Mouse (Mus musculus) stomach, embryonic 16.5 days (tissue): ENCODE results near the gene Tmem102. TPM values are rescaled to one million over a fixed set of nuclear protein-coding genes. Genes with fewer than 3 reads are reported as not detected.

Experiments used
- ATAC-seq: fragments of 200-750 bp; cut with Nextera tagmentation; 2 replicates; pipeline ENCODE4 v1.8.0; 2017; ENCODE audit warnings: moderate number of reproducible peaks, moderate TSS enrichment; ENCODE audit not compliant: insufficient read depth, low FRiP score
- H3K27ac ChIP-seq: fragments of 300-500 bp; sonication (generic); 2 replicates; pipeline ENCODE4 v1.5.1; 2014; ENCODE audit warnings: low read length
- H3K27me3 ChIP-seq: fragments of 300-500 bp; sonication (generic); 2 replicates; pipeline ENCODE4 v1.6.1; 2014; ENCODE audit warnings: low read length, control low read depth, mixed read lengths; ENCODE audit not compliant: control insufficient read depth, insufficient read depth
- H3K36me3 ChIP-seq: fragments of 300-500 bp; sonication (generic); 2 replicates; pipeline ENCODE4 v1.6.1; 2014; ENCODE audit warnings: low read length; ENCODE audit not compliant: control insufficient read depth, insufficient read depth
- H3K4me1 ChIP-seq: fragments of 300-500 bp; sonication (generic); 2 replicates; pipeline ENCODE4 v1.6.1; 2014; ENCODE audit warnings: low read length, control low read depth, mixed read lengths; ENCODE audit not compliant: control insufficient read depth, insufficient read depth
- H3K4me2 ChIP-seq: fragments of 300-500 bp; sonication (generic); 2 replicates; pipeline ENCODE4 v1.6.1; 2014; ENCODE audit warnings: low read depth, low read length, mixed read lengths
- H3K4me3 ChIP-seq: fragments of 300-500 bp; sonication (generic); replicated peaks from 2 replicates; pipeline ENCODE4 v1.5.1; 2014; ENCODE audit warnings: mild to moderate bottlenecking, low read length
- H3K9ac ChIP-seq: fragments of 300-500 bp; sonication (generic); 2 replicates; pipeline ENCODE4 v1.6.1; 2014; ENCODE audit warnings: low read length
- H3K9me3 ChIP-seq: fragments of 300-500 bp; sonication (generic); replicated peaks from 2 replicates; pipeline ENCODE4 v1.6.1; 2016; ENCODE audit warnings: low read length, control low read depth; ENCODE audit not compliant: control insufficient read depth
- WGBS: fragments of 180-500 bp; shearing (Covaris S2); extraction: QIAGEN DNeasy Blood & Tissue Kit; methylation state at CpG from one replicate; pipeline ENCODE4 v1.1.7; 2014; 5-methylcytosine and 5-hydroxymethylcytosine counted together
- polyA plus RNA-seq: library from polyadenylated mRNA; unstranded; fragments of >200 nt; fragmentation: Nextera tagmentation; extraction: Ambion mirVana; gene quantifications from 2 replicates; pipeline ENCODE4 v1.2.1, GENCODE M21; 2015

The Tmem102 gene
- polyA plus RNA-seq, 1 experiment from 2014 or later = 14.2 TPM

GRCm38 (mm10) chr11:69807641-69808040 lies 2.2 kb upstream of the Tmem102 start:
- WGBS = 62% methylated on average over 2 of the region's 2 CpGs
- H3K27ac ChIP-seq = no peak overlapping the region
- no peak overlapping the region for H3K4me3 ChIP-seq
- no peak for ATAC-seq
- peaks cover 23% of the 10 kb centered on the region for H3K4me1 ChIP-seq
- H3K27me3 ChIP-seq = peaks cover 3% of the 10 kb centered on the region
- no peak overlapping the region for H3K9ac ChIP-seq
- H3K4me2 ChIP-seq = no peak overlapping the region
- H3K36me3 ChIP-seq = no peaks in the 10 kb centered on the region
- no peaks in the 10 kb centered on the region for H3K9me3 ChIP-seq

GRCm38 (mm10) chr11:69806378-69806777 lies 954 bp upstream of the Tmem102 start:
- H3K27ac ChIP-seq = no peak overlapping the region
- no peaks in the 10 kb centered on the region for H3K9me3 ChIP-seq
- H3K9ac ChIP-seq = no peak overlapping the region
- H3K4me1 ChIP-seq = peaks cover 35% of the 10 kb centered on the region
- 85% methylated on average over 4 of the region's 4 CpGs for whole genome bisulfite sequencing
- no peak overlapping the region for H3K4me3 ChIP-seq
- H3K4me2 ChIP-seq = no peak overlapping the region
- ATAC-seq = no peak
- H3K36me3 ChIP-seq = no peaks in the 10 kb centered on the region
- peaks cover 12% of the 10 kb centered on the region for H3K27me3 ChIP-seq

GRCm38 (mm10) chr11:69804652-69804940 lies 828 bp downstream of the Tmem102 start:
- Histone ChIP-seq H3K4me3 (peak overlapping the region; percentile 72), H3K27me3 (peaks cover 12% of the 10 kb centered on the region), H3K9me3 (no peaks in the 10 kb centered on the region), H3K36me3 (no peaks in the 10 kb centered on the region), H3K4me2 (peak overlapping the region; percentile 99), H3K9ac (peak overlapping the region; percentile 83), H3K4me1 (peaks cover 52% of the 10 kb centered on the region), H3K27ac (peak overlapping the region; percentile 69)
- WGBS = 12% methylated on average over 12 of the region's 12 CpGs
- no peak for ATAC-seq

GRCm38 (mm10) chr11:69803786-69804651 lies 1.4 kb downstream of the Tmem102 start:
- WGBS = 2% methylated on average over 60 of the region's 60 CpGs
- peak overlapping the region; percentile 83 for H3K9ac ChIP-seq
- no peaks in the 10 kb centered on the region for H3K9me3 ChIP-seq
- H3K36me3 ChIP-seq = no peaks in the 10 kb centered on the region
- H3K4me1 ChIP-seq = peaks cover 58% of the 10 kb centered on the region
- H3K4me2 ChIP-seq = peak overlapping the region; percentile 99
- H3K4me3 ChIP-seq = peak overlapping the region; percentile 72
- peaks cover 12% of the 10 kb centered on the region for H3K27me3 ChIP-seq
- ATAC-seq = peak; percentile 69
- H3K27ac ChIP-seq = peak overlapping the region; percentile 69

GRCm38 (mm10) chr11:69803328-69803727 lies 2.1 kb downstream of the Tmem102 start:
- Histone ChIP-seq H3K27me3 (peaks cover 12% of the 10 kb centered on the region), H3K4me1 (peaks cover 58% of the 10 kb centered on the region), H3K36me3 (no peaks in the 10 kb centered on the region), H3K9me3 (no peaks in the 10 kb centered on the region), H3K9ac (peak overlapping the region; percentile 83), H3K4me2 (peak overlapping the region; percentile 99), H3K4me3 (peak overlapping the region; percentile 72), H3K27ac (peak overlapping the region; percentile 69; the same call in 1 of the 2 replicates)
- WGBS = 3% methylated on average over 12 of the region's 12 CpGs
- ATAC-seq = no peak; the same call in 1 of the 2 replicates

GRCm38 (mm10) chr11:69802648-69803105 lies 2.7 kb downstream of the Tmem102 start:
- Histone ChIP-seq H3K9ac (peak overlapping the region; percentile 83), H3K4me1 (peaks cover 58% of the 10 kb centered on the region), H3K27ac (peak overlapping the region; percentile 38; the same call in 1 of the 2 replicates), H3K27me3 (peaks cover 12% of the 10 kb centered on the region), H3K4me3 (peak overlapping the region; percentile 72), H3K9me3 (no peaks in the 10 kb centered on the region), H3K36me3 (no peaks in the 10 kb centered on the region), H3K4me2 (peak overlapping the region; percentile 99)
- under 1% methylated on average over 32 of the region's 33 CpGs for WGBS
- ATAC-seq = peak; percentile 43; the same call in 1 of the 2 replicates

GRCm38 (mm10) chr11:69801379-69801977 lies 3.9 kb downstream of the Tmem102 start, which contains the start of gene Fgf11:
Fgf11 (minus strand) TSS chr11:69801857.
- Histone ChIP-seq H3K4me2 (peak within 1 kb of the TSS; percentile 99), H3K4me1 (peaks cover 58% of the 10 kb centered on the region), H3K36me3 (no peaks in the 10 kb centered on the region), H3K9ac (peak within 1 kb of the TSS; percentile 83), H3K27ac (peak within 1 kb of the TSS; percentile 47; the same call in 1 of the 2 replicates), H3K9me3 (no peaks in the 10 kb centered on the region), H3K4me3 (peak within 1 kb of the TSS; percentile 72), H3K27me3 (peaks cover 12% of the 10 kb centered on the region)
- under 1% methylated on average over 28 of the region's 33 CpGs for WGBS
- no peak for ATAC-seq

GRCm38 (mm10) chr11:69800392-69801197 lies 4.8 kb downstream of the Tmem102 start:
- Histone ChIP-seq H3K4me2 (peak overlapping the region; percentile 99), H3K9ac (peak overlapping the region; percentile 83), H3K9me3 (no peaks in the 10 kb centered on the region), H3K4me1 (peaks cover 58% of the 10 kb centered on the region), H3K36me3 (no peaks in the 10 kb centered on the region), H3K4me3 (peak overlapping the region; percentile 72), H3K27ac (peak overlapping the region; percentile 47; the same call in 1 of the 2 replicates), H3K27me3 (peaks cover 12% of the 10 kb centered on the region)
- WGBS = under 1% methylated on average over 35 of the region's 36 CpGs
- ATAC-seq = peak; percentile 22; the same call in 1 of the 2 replicates
